Mouse (Mus musculus): ENCODE data around the gene Taar5. TPM values are rescaled to one million over a fixed set of nuclear protein-coding genes. Genes with fewer than 3 reads are reported as not detected.

Gene Taar5
- polyA plus RNA-seq (2012; rRNA removed) = not detected in 2 replicates

- no peak for TF ChIP-seq POLR2A (IDR thresholded peaks at IDR 0.05; ENCODE audit: borderline replicate concordance, extremely low read depth, low read depth, low read length)
- TF ChIP-seq CTCF (IDR thresholded peaks at IDR 0.05; ENCODE audit: insufficient read depth, low read length) = no peak
- H3K4me3 ChIP-seq (replicated peaks; ENCODE audit: extremely low read depth, low read depth, low read length) = no peak within 1 kb of the TSS
- 84% methylated on average over 11 of the region's 11 CpGs for WGBS
- no peak for DNase-seq
- no peaks in the 10 kb centered on the region for H3K4me1 ChIP-seq (ENCODE audit: control insufficient read depth, insufficient read depth, low read length)
Measured at GRCm38 (mm10) chr10:23970656-23971165, at the start of gene Taar5. Gene Taar5 (plus strand): TSS chr10:23970706.

- H3K4me1 ChIP-seq (ENCODE audit: control insufficient read depth, insufficient read depth, low read length) = no peaks in the 10 kb centered on the region
- DNase-seq = no peak
- TF ChIP-seq POLR2A (IDR thresholded peaks at IDR 0.05; ENCODE audit: borderline replicate concordance, extremely low read depth, low read depth, low read length) = no peak
- TF ChIP-seq CTCF (IDR thresholded peaks at IDR 0.05; ENCODE audit: insufficient read depth, low read length) = no peak
- H3K4me3 ChIP-seq (replicated peaks; ENCODE audit: extremely low read depth, low read depth, low read length) = no peak overlapping the region
- 72% methylated on average over 3 of the region's 3 CpGs for WGBS
Measured at GRCm38 (mm10) chr10:23922468-23922867, 48.0 kb upstream of the Taar5 start.

- 71% methylated on average over 2 of the region's 2 CpGs for WGBS
- DNase-seq = no peak
- no peak for TF ChIP-seq CTCF (IDR thresholded peaks at IDR 0.05; ENCODE audit: insufficient read depth, low read length)
- no peak for TF ChIP-seq POLR2A (IDR thresholded peaks at IDR 0.05; ENCODE audit: borderline replicate concordance, extremely low read depth, low read depth, low read length)
Measured at GRCm38 (mm10) chr10:23923941-23924340, 46.6 kb upstream of the Taar5 start.

GRCm38 (mm10) chr10:23937613-23938012, 32.9 kb upstream of the Taar5 start:
- WGBS = 34% methylated on average over 4 of the region's 4 CpGs
- H3K4me3 ChIP-seq (replicated peaks; ENCODE audit: extremely low read depth, low read depth, low read length) = no peak overlapping the region
- DNase-seq = no peak
- H3K4me1 ChIP-seq (ENCODE audit: control insufficient read depth, insufficient read depth, low read length) = no peaks in the 10 kb centered on the region
- TF ChIP-seq CTCF (IDR thresholded peaks at IDR 0.05; ENCODE audit: insufficient read depth, low read length) = no peak

More at GRCm38 (mm10) chr10:23923941-23924340, 46.6 kb upstream of the Taar5 start:
- Histone ChIP-seq H3K4me3 (replicated peaks; ENCODE audit: extremely low read depth, low read depth, low read length) (no peak overlapping the region), H3K4me1 (ENCODE audit: control insufficient read depth, insufficient read depth, low read length) (no peaks in the 10 kb centered on the region)

- no peak for DNase-seq
- Histone ChIP-seq H3K4me1 (ENCODE audit: control insufficient read depth, insufficient read depth, low read length) (no peaks in the 10 kb centered on the region), H3K4me3 (replicated peaks; ENCODE audit: extremely low read depth, low read depth, low read length) (no peak within 1 kb of the TSS)
- 63% methylated on average over 6 of the region's 6 CpGs for WGBS
- no peak for TF ChIP-seq POLR2A (IDR thresholded peaks at IDR 0.05; ENCODE audit: borderline replicate concordance, extremely low read depth, low read depth, low read length)
- no peak for TF ChIP-seq CTCF (IDR thresholded peaks at IDR 0.05; ENCODE audit: insufficient read depth, low read length)
Measured at GRCm38 (mm10) chr10:23938312-23938711, 32.2 kb upstream of the Taar5 start, which contains the start of gene Taar2. Gene Taar2 (plus strand): TSS chr10:23938572.

GRCm38 (mm10) chr10:23942465-23942864, 28.0 kb upstream of the Taar5 start:
- WGBS = 77% methylated on average over 5 of the region's 5 CpGs
- peak; percentile 41 for TF ChIP-seq CTCF (IDR thresholded peaks at IDR 0.05; ENCODE audit: insufficient read depth, low read length)
- TF ChIP-seq POLR2A (IDR thresholded peaks at IDR 0.05; ENCODE audit: borderline replicate concordance, extremely low read depth, low read depth, low read length) = no peak
- Histone ChIP-seq H3K4me3 (replicated peaks; ENCODE audit: extremely low read depth, low read depth, low read length) (no peak overlapping the region), H3K4me1 (ENCODE audit: control insufficient read depth, insufficient read depth, low read length) (no peaks in the 10 kb centered on the region)
- DNase-seq = no peak

- DNase-seq = no peak
- H3K4me3 ChIP-seq (replicated peaks; ENCODE audit: extremely low read depth, low read depth, low read length) = no peak overlapping the region
- WGBS = 40% methylated on average over 7 of the region's 7 CpGs
- TF ChIP-seq POLR2A (IDR thresholded peaks at IDR 0.05; ENCODE audit: borderline replicate concordance, extremely low read depth, low read depth, low read length) = no peak
- no peak for TF ChIP-seq CTCF (IDR thresholded peaks at IDR 0.05; ENCODE audit: insufficient read depth, low read length)
- H3K4me1 ChIP-seq (ENCODE audit: control insufficient read depth, insufficient read depth, low read length) = no peaks in the 10 kb centered on the region
Measured at GRCm38 (mm10) chr10:23948026-23948425, 22.5 kb upstream of the Taar5 start.

GRCm38 (mm10) chr10:23949508-23950005, 20.9 kb upstream of the Taar5 start, which contains the start of gene Taar3:
Gene Taar3 (plus strand): TSS chr10:23949558.
- TF ChIP-seq POLR2A (IDR thresholded peaks at IDR 0.05; ENCODE audit: borderline replicate concordance, extremely low read depth, low read depth, low read length) (no peak), CTCF (IDR thresholded peaks at IDR 0.05; ENCODE audit: insufficient read depth, low read length) (no peak)
- no peak for DNase-seq
- 85% methylated on average over 16 of the region's 16 CpGs for WGBS
- no peak within 1 kb of the TSS for H3K4me3 ChIP-seq (replicated peaks; ENCODE audit: extremely low read depth, low read depth, low read length)
- H3K4me1 ChIP-seq (ENCODE audit: control insufficient read depth, insufficient read depth, low read length) = no peaks in the 10 kb centered on the region

- Histone ChIP-seq H3K4me1 (ENCODE audit: control insufficient read depth, insufficient read depth, low read length) (no peaks in the 10 kb centered on the region), H3K4me3 (replicated peaks; ENCODE audit: extremely low read depth, low read depth, low read length) (no peak overlapping the region)
- 73% methylated on average over 6 of the region's 6 CpGs for WGBS
- TF ChIP-seq POLR2A (IDR thresholded peaks at IDR 0.05; ENCODE audit: borderline replicate concordance, extremely low read depth, low read depth, low read length) (no peak), CTCF (IDR thresholded peaks at IDR 0.05; ENCODE audit: insufficient read depth, low read length) (no peak)
- no peak for DNase-seq
Measured at GRCm38 (mm10) chr10:23951714-23952113, 18.8 kb upstream of the Taar5 start.

GRCm38 (mm10) chr10:23959071-23959470, 11.4 kb upstream of the Taar5 start:
- TF ChIP-seq POLR2A (IDR thresholded peaks at IDR 0.05; ENCODE audit: borderline replicate concordance, extremely low read depth, low read depth, low read length) = no peak
- no peak for TF ChIP-seq CTCF (IDR thresholded peaks at IDR 0.05; ENCODE audit: insufficient read depth, low read length)
- WGBS = 30% methylated on average over 3 of the region's 3 CpGs
- Histone ChIP-seq H3K4me3 (replicated peaks; ENCODE audit: extremely low read depth, low read depth, low read length) (no peak overlapping the region), H3K4me1 (ENCODE audit: control insufficient read depth, insufficient read depth, low read length) (no peaks in the 10 kb centered on the region)
- DNase-seq = no peak
